Mouse (Mus musculus): ENCODE measurements around the gene Pald1.

DNA sequence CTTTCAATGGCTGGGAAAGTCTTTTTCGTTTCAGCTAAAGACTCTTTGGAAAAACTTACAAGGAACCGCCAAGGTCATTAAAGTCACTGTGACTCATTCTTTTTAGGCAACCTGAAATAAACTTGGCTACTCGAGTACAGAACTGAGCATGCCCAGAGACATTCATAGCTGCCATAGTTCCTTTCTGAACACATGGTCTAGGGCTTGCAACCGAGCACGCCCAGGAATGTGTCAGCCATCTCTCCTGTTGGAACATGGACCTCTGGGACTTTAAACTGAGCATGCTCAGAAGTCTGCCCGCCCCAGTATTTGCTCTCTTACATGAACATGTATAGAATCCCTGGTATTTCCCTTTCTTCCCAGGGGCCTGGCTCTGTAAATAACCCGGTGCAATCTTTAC, 97.1 kb downstream of the Pald1 start:
- TF ChIP-seq POLR2A (IDR thresholded peaks at IDR 0.05; ENCODE audit: control insufficient read depth, extremely low read depth, insufficient read depth, low read length, poor library complexity) (no peak), CTCF (IDR thresholded peaks at IDR 0.05; ENCODE audit: borderline replicate concordance, control insufficient read depth, extremely low read depth, insufficient read depth, low read length, poor library complexity) (no peak)

Data from thymus, adult 2 months (tissue).